Mouse (Mus musculus): ENCODE measurements around the gene Ackr2. TPM values are rescaled to one million over a fixed set of nuclear protein-coding genes. Genes with fewer than 3 reads are reported as not detected.

The Ackr2 gene
- polyA plus RNA-seq, 1 experiment, result 0.59 TPM

- Histone ChIP-seq H3K4me1 (ENCODE audit: control insufficient read depth, insufficient read depth, low read length) (peaks cover 10% of the 10 kb centered on the region), H3K36me3 (ENCODE audit: control insufficient read depth, insufficient read depth, low read length) (no peaks in the 10 kb centered on the region), H3K27me3 (ENCODE audit: control insufficient read depth, insufficient read depth, low read length) (no peaks in the 10 kb centered on the region), H3K27ac (ENCODE audit: control insufficient read depth, insufficient read depth, low read depth, low read length) (no peak overlapping the region), H3K4me3 (ENCODE audit: control insufficient read depth, low read depth, low read length) (no peak overlapping the region)
- TF ChIP-seq POLR2A (IDR thresholded peaks at IDR 0.05; ENCODE audit: control insufficient read depth, low read depth, low read length), result no peak
- TF ChIP-seq CTCF (IDR thresholded peaks at IDR 0.05; ENCODE audit: control insufficient read depth, insufficient read depth, insufficient replicate concordance, low read depth, low read length), result no peak
These were observed 6.9 kb upstream of the Ackr2 start for GRCm38 (mm10) chr9:121891301-121891700.

GRCm38 (mm10) chr9:121892057-121892687 lies 6.0 kb upstream of the Ackr2 start:
- Histone ChIP-seq H3K36me3 (ENCODE audit: control insufficient read depth, insufficient read depth, low read length) (no peaks in the 10 kb centered on the region), H3K27ac (ENCODE audit: control insufficient read depth, insufficient read depth, low read depth, low read length) (no peak overlapping the region), H3K4me1 (ENCODE audit: control insufficient read depth, insufficient read depth, low read length) (peaks cover 10% of the 10 kb centered on the region), H3K27me3 (ENCODE audit: control insufficient read depth, insufficient read depth, low read length) (no peaks in the 10 kb centered on the region), H3K4me3 (ENCODE audit: control insufficient read depth, low read depth, low read length) (no peak overlapping the region)
- TF ChIP-seq CTCF (IDR thresholded peaks at IDR 0.05; ENCODE audit: control insufficient read depth, insufficient read depth, insufficient replicate concordance, low read depth, low read length), result no peak
- TF ChIP-seq POLR2A (IDR thresholded peaks at IDR 0.05; ENCODE audit: control insufficient read depth, low read depth, low read length), result no peak

- H3K4me3 ChIP-seq (ENCODE audit: control insufficient read depth, low read depth, low read length), result no peak overlapping the region
- TF ChIP-seq POLR2A (IDR thresholded peaks at IDR 0.05; ENCODE audit: control insufficient read depth, low read depth, low read length), result no peak
- TF ChIP-seq CTCF (IDR thresholded peaks at IDR 0.05; ENCODE audit: control insufficient read depth, insufficient read depth, insufficient replicate concordance, low read depth, low read length), result no peak
- H3K36me3 ChIP-seq (ENCODE audit: control insufficient read depth, insufficient read depth, low read length), result no peaks in the 10 kb centered on the region
- H3K27ac ChIP-seq (ENCODE audit: control insufficient read depth, insufficient read depth, low read depth, low read length), result no peak overlapping the region
- no peaks in the 10 kb centered on the region for H3K27me3 ChIP-seq (ENCODE audit: control insufficient read depth, insufficient read depth, low read length)
- peaks cover 10% of the 10 kb centered on the region for H3K4me1 ChIP-seq (ENCODE audit: control insufficient read depth, insufficient read depth, low read length)
These were observed 3.7 kb upstream of the Ackr2 start for GRCm38 (mm10) chr9:121894447-121894846.

GRCm38 (mm10) chr9:121895392-121895993 lies 2.7 kb upstream of the Ackr2 start:
- Histone ChIP-seq H3K27ac (ENCODE audit: control insufficient read depth, insufficient read depth, low read depth, low read length) (no peak overlapping the region), H3K27me3 (ENCODE audit: control insufficient read depth, insufficient read depth, low read length) (no peaks in the 10 kb centered on the region), H3K4me3 (ENCODE audit: control insufficient read depth, low read depth, low read length) (no peak overlapping the region), H3K4me1 (ENCODE audit: control insufficient read depth, insufficient read depth, low read length) (peaks cover 6% of the 10 kb centered on the region), H3K36me3 (ENCODE audit: control insufficient read depth, insufficient read depth, low read length) (no peaks in the 10 kb centered on the region)
- TF ChIP-seq CTCF (IDR thresholded peaks at IDR 0.05; ENCODE audit: control insufficient read depth, insufficient read depth, insufficient replicate concordance, low read depth, low read length), result no peak
- no peak for TF ChIP-seq POLR2A (IDR thresholded peaks at IDR 0.05; ENCODE audit: control insufficient read depth, low read depth, low read length)

GRCm38 (mm10) chr9:121896820-121897219 lies 1.3 kb upstream of the Ackr2 start:
- no peak overlapping the region for H3K27ac ChIP-seq (ENCODE audit: control insufficient read depth, insufficient read depth, low read depth, low read length)
- H3K36me3 ChIP-seq (ENCODE audit: control insufficient read depth, insufficient read depth, low read length), result no peaks in the 10 kb centered on the region
- no peak overlapping the region for H3K4me3 ChIP-seq (ENCODE audit: control insufficient read depth, low read depth, low read length)
- no peaks in the 10 kb centered on the region for H3K4me1 ChIP-seq (ENCODE audit: control insufficient read depth, insufficient read depth, low read length)
- H3K27me3 ChIP-seq (ENCODE audit: control insufficient read depth, insufficient read depth, low read length), result no peaks in the 10 kb centered on the region
- TF ChIP-seq CTCF (IDR thresholded peaks at IDR 0.05; ENCODE audit: control insufficient read depth, insufficient read depth, insufficient replicate concordance, low read depth, low read length) (no peak), POLR2A (IDR thresholded peaks at IDR 0.05; ENCODE audit: control insufficient read depth, low read depth, low read length) (no peak)

- Histone ChIP-seq H3K36me3 (ENCODE audit: control insufficient read depth, insufficient read depth, low read length) (no peaks in the 10 kb centered on the region), H3K27ac (ENCODE audit: control insufficient read depth, insufficient read depth, low read depth, low read length) (no peak overlapping the region), H3K4me3 (ENCODE audit: control insufficient read depth, low read depth, low read length) (no peak overlapping the region), H3K27me3 (ENCODE audit: control insufficient read depth, insufficient read depth, low read length) (no peaks in the 10 kb centered on the region), H3K4me1 (ENCODE audit: control insufficient read depth, insufficient read depth, low read length) (no peaks in the 10 kb centered on the region)
- TF ChIP-seq CTCF (IDR thresholded peaks at IDR 0.05; ENCODE audit: control insufficient read depth, insufficient read depth, insufficient replicate concordance, low read depth, low read length) (no peak), POLR2A (IDR thresholded peaks at IDR 0.05; ENCODE audit: control insufficient read depth, low read depth, low read length) (no peak)
These were observed 1.2 kb downstream of the Ackr2 start for GRCm38 (mm10) chr9:121899306-121899705.

- TF ChIP-seq CTCF (IDR thresholded peaks at IDR 0.05; ENCODE audit: control insufficient read depth, insufficient read depth, insufficient replicate concordance, low read depth, low read length), result no peak
- no peak for TF ChIP-seq POLR2A (IDR thresholded peaks at IDR 0.05; ENCODE audit: control insufficient read depth, low read depth, low read length)
- no peaks in the 10 kb centered on the region for H3K36me3 ChIP-seq (ENCODE audit: control insufficient read depth, insufficient read depth, low read length)
- no peaks in the 10 kb centered on the region for H3K4me1 ChIP-seq (ENCODE audit: control insufficient read depth, insufficient read depth, low read length)
- no peak overlapping the region for H3K4me3 ChIP-seq (ENCODE audit: control insufficient read depth, low read depth, low read length)
- no peak overlapping the region for H3K27ac ChIP-seq (ENCODE audit: control insufficient read depth, insufficient read depth, low read depth, low read length)
- H3K27me3 ChIP-seq (ENCODE audit: control insufficient read depth, insufficient read depth, low read length), result no peaks in the 10 kb centered on the region
These were observed 2.2 kb downstream of the Ackr2 start for GRCm38 (mm10) chr9:121900282-121900855.
